Mouse (Mus musculus) intestine, postnatal 0 days (tissue): ENCODE measurements at regions not wholly inside any gene's neighbourhood (a gene's known extent, or its start where the extent isn't known, plus 50 kb on each side); places are given as distances from the start of the nearest gene placed in this dataset.

Experiments used
- ATAC-seq: fragments of 200-750 bp; cut with Nextera tagmentation; 2 replicates; pipeline ENCODE4 v1.8.0; 2017; ENCODE audit warnings: mild to moderate bottlenecking, moderate TSS enrichment, moderate library complexity
- H3K27ac ChIP-seq: fragments of 300-500 bp; sonication (generic); 2 replicates; pipeline ENCODE4 v1.5.1; 2014; ENCODE audit warnings: mild to moderate bottlenecking, low read depth, low read length, moderate library complexity
- H3K27me3 ChIP-seq: fragments of 300-500 bp; sonication (generic); replicated peaks from 2 replicates; pipeline ENCODE4 v1.6.1; 2014; ENCODE audit warnings: low read length, mixed read lengths; ENCODE audit not compliant: control insufficient read depth, insufficient read depth
- H3K36me3 ChIP-seq: fragments of 300-500 bp; sonication (generic); 2 replicates; pipeline ENCODE4 v1.6.1; 2014; ENCODE audit warnings: mild to moderate bottlenecking, moderate library complexity; ENCODE audit not compliant: control insufficient read depth, insufficient read depth
- H3K4me1 ChIP-seq: fragments of 300-500 bp; sonication (generic); replicated peaks from 2 replicates; pipeline ENCODE4 v1.6.1; 2014; ENCODE audit warnings: antibody characterized with exemption, low read length, mixed read lengths; ENCODE audit not compliant: control insufficient read depth, insufficient read depth
- H3K4me2 ChIP-seq: fragments of 300-500 bp; sonication (generic); replicated peaks from 2 replicates; pipeline ENCODE4 v1.6.1; 2014; ENCODE audit warnings: low read depth, mild to moderate bottlenecking, moderate library complexity
- H3K4me3 ChIP-seq: fragments of 300-500 bp; sonication (generic); 2 replicates; pipeline ENCODE4 v1.5.1; 2014; ENCODE audit warnings: low read depth, low read length
- H3K9ac ChIP-seq: fragments of 300-500 bp; sonication (generic); 2 replicates; pipeline ENCODE4 v1.6.1; 2014; ENCODE audit warnings: mild to moderate bottlenecking, low read depth, low read length
- H3K9me3 ChIP-seq: fragments of 300-500 bp; sonication (generic); 2 replicates; pipeline ENCODE4 v1.6.1; 2016; ENCODE audit warnings: mixed run types; ENCODE audit not compliant: control insufficient read depth
- CTCF ChIP-seq: sonication (generic); IDR thresholded peaks from 2 replicates; pipeline ENCODE4 v1.5.1; 2016; ENCODE audit warnings: low read depth, mild to moderate bottlenecking, control low read depth, antibody characterized with exemption, moderate library complexity
- WGBS: fragments of 180-500 bp; shearing (Covaris S2); extraction: QIAGEN DNeasy Blood & Tissue Kit; methylation state at CpG from one replicate; pipeline ENCODE4 v1.1.7; 2014; 5-methylcytosine and 5-hydroxymethylcytosine counted together

GRCm38 (mm10) chr4:106150775-106151174, 165.2 kb upstream of the Usp24 start:
- Histone ChIP-seq H3K4me2 (no peak overlapping the region), H3K27me3 (no peaks in the 10 kb centered on the region), H3K27ac (no peak overlapping the region), H3K9ac (no peak overlapping the region), H3K4me3 (no peak overlapping the region), H3K36me3 (no peaks in the 10 kb centered on the region), H3K4me1 (no peaks in the 10 kb centered on the region), H3K9me3 (no peaks in the 10 kb centered on the region)
- WGBS, result 82% methylated on average over 14 of the region's 14 CpGs
- ATAC-seq, result no peak
- TF ChIP-seq CTCF, result no peak

GRCm38 (mm10) chr4:106157451-106158179, 158.4 kb upstream of the Usp24 start:
- H3K4me2 ChIP-seq, result no peak overlapping the region
- no peaks in the 10 kb centered on the region for H3K27me3 ChIP-seq
- no peak overlapping the region for H3K27ac ChIP-seq
- H3K4me1 ChIP-seq, result no peaks in the 10 kb centered on the region
- no peak for ATAC-seq
- no peak overlapping the region for H3K4me3 ChIP-seq
- no peak for TF ChIP-seq CTCF
- WGBS, result 55% methylated on average over 9 of the region's 9 CpGs
- H3K36me3 ChIP-seq, result no peaks in the 10 kb centered on the region
- no peak overlapping the region for H3K9ac ChIP-seq
- H3K9me3 ChIP-seq, result no peaks in the 10 kb centered on the region

GRCm38 (mm10) chr4:106161592-106161991, 154.4 kb upstream of the Usp24 start:
- Histone ChIP-seq H3K9me3 (no peaks in the 10 kb centered on the region), H3K9ac (no peak overlapping the region), H3K4me3 (no peak overlapping the region), H3K27me3 (no peaks in the 10 kb centered on the region), H3K4me1 (no peaks in the 10 kb centered on the region), H3K4me2 (no peak overlapping the region), H3K36me3 (no peaks in the 10 kb centered on the region), H3K27ac (no peak overlapping the region)
- peak; percentile 65 for TF ChIP-seq CTCF
- no peak for ATAC-seq
- WGBS, result 74% methylated on average over 2 of the region's 2 CpGs

GRCm38 (mm10) chr4:106162551-106162950, 153.5 kb upstream of the Usp24 start:
- H3K9ac ChIP-seq, result no peak overlapping the region
- no peak for TF ChIP-seq CTCF
- no peak overlapping the region for H3K4me2 ChIP-seq
- H3K9me3 ChIP-seq, result no peaks in the 10 kb centered on the region
- H3K27ac ChIP-seq, result no peak overlapping the region
- no peaks in the 10 kb centered on the region for H3K4me1 ChIP-seq
- WGBS, result 68% methylated on average over 1 of the region's 1 CpGs
- no peaks in the 10 kb centered on the region for H3K27me3 ChIP-seq
- H3K4me3 ChIP-seq, result no peak overlapping the region
- H3K36me3 ChIP-seq, result no peaks in the 10 kb centered on the region
- ATAC-seq, result no peak

- H3K9me3 ChIP-seq, result no peaks in the 10 kb centered on the region
- H3K4me1 ChIP-seq, result no peaks in the 10 kb centered on the region
- no peak overlapping the region for H3K4me2 ChIP-seq
- no peaks in the 10 kb centered on the region for H3K36me3 ChIP-seq
- no peak overlapping the region for H3K9ac ChIP-seq
- H3K27me3 ChIP-seq, result no peaks in the 10 kb centered on the region
- TF ChIP-seq CTCF, result no peak
- no peak overlapping the region for H3K27ac ChIP-seq
- no peak overlapping the region for H3K4me3 ChIP-seq
- no peak for ATAC-seq
Observed at GRCm38 (mm10) chr4:106163220-106163619, 152.8 kb upstream of the Usp24 start.

- Histone ChIP-seq H3K4me1 (no peaks in the 10 kb centered on the region), H3K4me2 (no peak overlapping the region), H3K27me3 (no peaks in the 10 kb centered on the region), H3K36me3 (no peaks in the 10 kb centered on the region), H3K9me3 (no peaks in the 10 kb centered on the region), H3K9ac (no peak overlapping the region), H3K27ac (peak overlapping the region; percentile 35; the same call in 1 of the 2 replicates), H3K4me3 (no peak overlapping the region)
- ATAC-seq, result no peak
- peak; percentile 45 for TF ChIP-seq CTCF
- WGBS, result 57% methylated on average over 4 of the region's 4 CpGs
Observed at GRCm38 (mm10) chr4:106167716-106168115, 148.3 kb upstream of the Usp24 start.
